Mouse (Mus musculus) ES-Bruce4 (cell line): ENCODE results near the gene Trcg1. TPM values are rescaled to one million over a fixed set of nuclear protein-coding genes. Genes with fewer than 3 reads are reported as not detected.

Source experiments
- H3K27ac ChIP-seq: 2 replicates; pipeline ENCODE4 v1.5.1; 2012; ENCODE audit warnings: low read length, inconsistent platforms; ENCODE audit not compliant: insufficient read depth
- H3K27me3 ChIP-seq: 2 replicates; pipeline ENCODE4 v1.6.1; 2012; ENCODE audit warnings: mild to moderate bottlenecking, low read length, inconsistent platforms; ENCODE audit not compliant: control insufficient read depth, poor library complexity, insufficient read depth, severe bottlenecking
- H3K36me3 ChIP-seq: 2 replicates; pipeline ENCODE4 v1.6.1; 2012; ENCODE audit warnings: inconsistent platforms, mild to moderate bottlenecking, low read length, moderate library complexity; ENCODE audit not compliant: control insufficient read depth, poor library complexity, insufficient read depth, severe bottlenecking
- H3K4me1 ChIP-seq: one replicate; pipeline ENCODE4 v1.8.1; 2011; ENCODE audit warnings: low read length; ENCODE audit not compliant: control insufficient read depth, insufficient read depth
- H3K4me3 ChIP-seq: 2 replicates; pipeline ENCODE4 v1.5.1; 2011; ENCODE audit warnings: low read depth, mild to moderate bottlenecking, low read length
- H3K9ac ChIP-seq: 2 replicates; pipeline ENCODE4 v1.6.1; 2012; ENCODE audit warnings: low read depth, mild to moderate bottlenecking, inconsistent platforms; ENCODE audit not compliant: poor library complexity, severe bottlenecking
- H3K9me3 ChIP-seq: replicated peaks from 2 replicates; pipeline ENCODE4 v1.6.1; 2012; ENCODE audit warnings: mild to moderate bottlenecking, low read length, inconsistent platforms; ENCODE audit not compliant: control insufficient read depth, poor library complexity, insufficient read depth, severe bottlenecking
- CTCF ChIP-seq: IDR thresholded peaks from one replicate; pipeline ENCODE4 v1.8.1; 2011; ENCODE audit warnings: low read depth, low read length
- EP300 ChIP-seq: IDR thresholded peaks from 2 replicates; pipeline ENCODE4 v1.6.1; 2011; ENCODE audit warnings: low read depth, low read length; ENCODE audit not compliant: insufficient read depth
- POLR2A ChIP-seq: IDR thresholded peaks from one replicate; pipeline ENCODE4 v1.8.1; 2011; ENCODE audit warnings: low read length; ENCODE audit not compliant: insufficient read depth
- polyA plus RNA-seq: library from polyadenylated mRNA; stranded (reverse); fragments of >200 nt; gene quantifications from 2 replicates; pipeline ENCODE4 v1.2.4, GENCODE M21; 2011; ENCODE audit warnings: low read depth; ENCODE audit not compliant: missing spikeins, insufficient read depth, insufficient read length

The Trcg1 gene
- polyA plus RNA-seq, 1 experiment: not detected

GRCm38 (mm10) chr9:57268078-57268477, 31.7 kb downstream of the Trcg1 start:
- TF ChIP-seq CTCF (no peak), POLR2A (no peak), EP300 (no peak)
- H3K9me3 ChIP-seq: no peaks in the 10 kb centered on the region
- H3K27ac ChIP-seq: no peak overlapping the region
- no peaks in the 10 kb centered on the region for H3K27me3 ChIP-seq
- peaks cover 12% of the 10 kb centered on the region for H3K4me1 ChIP-seq
- H3K4me3 ChIP-seq: no peak overlapping the region
- no peaks in the 10 kb centered on the region for H3K36me3 ChIP-seq
- H3K9ac ChIP-seq: no peak overlapping the region

- TF ChIP-seq EP300 (no peak), CTCF (no peak), POLR2A (no peak)
- H3K4me3 ChIP-seq: no peak overlapping the region
- H3K27me3 ChIP-seq: no peaks in the 10 kb centered on the region
- no peaks in the 10 kb centered on the region for H3K36me3 ChIP-seq
- no peak overlapping the region for H3K27ac ChIP-seq
- no peak overlapping the region for H3K9ac ChIP-seq
- H3K9me3 ChIP-seq: no peaks in the 10 kb centered on the region
- peaks cover 14% of the 10 kb centered on the region for H3K4me1 ChIP-seq
These were observed 32.2 kb downstream of the Trcg1 start for GRCm38 (mm10) chr9:57268575-57268974.

DNA sequence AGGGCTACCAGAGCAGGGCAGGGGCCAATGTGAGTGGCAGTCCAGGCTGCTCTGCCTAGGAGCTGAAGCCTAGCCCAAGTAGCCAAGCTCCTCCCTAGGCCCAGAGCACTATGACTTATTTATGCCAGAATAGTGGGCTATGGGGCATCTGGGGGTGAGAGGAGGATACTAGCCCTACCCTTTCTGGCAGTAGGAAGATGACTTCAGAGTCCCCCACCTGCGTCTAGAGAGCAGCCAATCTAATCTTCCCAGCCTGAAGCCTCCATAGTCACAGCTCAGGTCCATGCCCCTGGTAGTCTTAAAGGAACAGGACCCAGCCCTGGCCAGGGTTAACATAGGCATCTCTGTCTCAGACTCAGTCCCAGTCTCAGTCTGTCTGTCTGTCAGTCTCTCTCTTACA, 33.0 kb downstream of the Trcg1 start:
- Histone ChIP-seq H3K4me1 (peaks cover 17% of the 10 kb centered on the region), H3K27me3 (no peaks in the 10 kb centered on the region), H3K27ac (no peak overlapping the region)

GRCm38 (mm10) chr9:57270399-57270798, 34.0 kb downstream of the Trcg1 start:
- Histone ChIP-seq H3K4me3 (no peak overlapping the region), H3K4me1 (peaks cover 17% of the 10 kb centered on the region), H3K27ac (no peak overlapping the region), H3K27me3 (no peaks in the 10 kb centered on the region), H3K9me3 (no peaks in the 10 kb centered on the region), H3K36me3 (no peaks in the 10 kb centered on the region), H3K9ac (no peak overlapping the region)
- TF ChIP-seq CTCF (no peak), EP300 (no peak), POLR2A (no peak)

More for the DNA sequence above, 33.0 kb downstream of the Trcg1 start:
- Histone ChIP-seq H3K9ac (no peak overlapping the region), H3K36me3 (no peaks in the 10 kb centered on the region), H3K4me3 (no peak overlapping the region), H3K9me3 (no peaks in the 10 kb centered on the region)
- TF ChIP-seq CTCF (no peak), EP300 (no peak), POLR2A (no peak)

DNA sequence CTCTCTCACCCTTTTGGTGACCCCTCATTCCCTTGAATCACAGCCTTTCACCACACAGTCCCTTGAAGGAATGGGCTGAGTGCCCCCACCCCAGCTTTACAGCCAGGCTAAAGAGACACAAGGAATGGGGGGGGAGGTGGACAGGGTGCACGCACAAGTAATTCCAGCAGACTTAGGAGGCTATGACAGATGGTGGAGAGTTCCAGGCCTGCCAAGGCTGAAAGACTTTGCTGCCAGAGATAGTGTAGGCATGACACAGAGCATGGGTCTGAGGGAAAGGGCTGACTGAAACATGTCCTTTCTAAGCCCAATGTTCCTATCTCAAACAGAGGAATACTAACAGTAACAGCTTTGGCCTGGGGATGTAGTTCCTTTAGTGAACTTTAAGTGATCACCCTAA, 34.7 kb downstream of the Trcg1 start:
- H3K4me1 ChIP-seq: peaks cover 17% of the 10 kb centered on the region
- H3K9ac ChIP-seq: no peak overlapping the region
- no peaks in the 10 kb centered on the region for H3K36me3 ChIP-seq

DNA sequence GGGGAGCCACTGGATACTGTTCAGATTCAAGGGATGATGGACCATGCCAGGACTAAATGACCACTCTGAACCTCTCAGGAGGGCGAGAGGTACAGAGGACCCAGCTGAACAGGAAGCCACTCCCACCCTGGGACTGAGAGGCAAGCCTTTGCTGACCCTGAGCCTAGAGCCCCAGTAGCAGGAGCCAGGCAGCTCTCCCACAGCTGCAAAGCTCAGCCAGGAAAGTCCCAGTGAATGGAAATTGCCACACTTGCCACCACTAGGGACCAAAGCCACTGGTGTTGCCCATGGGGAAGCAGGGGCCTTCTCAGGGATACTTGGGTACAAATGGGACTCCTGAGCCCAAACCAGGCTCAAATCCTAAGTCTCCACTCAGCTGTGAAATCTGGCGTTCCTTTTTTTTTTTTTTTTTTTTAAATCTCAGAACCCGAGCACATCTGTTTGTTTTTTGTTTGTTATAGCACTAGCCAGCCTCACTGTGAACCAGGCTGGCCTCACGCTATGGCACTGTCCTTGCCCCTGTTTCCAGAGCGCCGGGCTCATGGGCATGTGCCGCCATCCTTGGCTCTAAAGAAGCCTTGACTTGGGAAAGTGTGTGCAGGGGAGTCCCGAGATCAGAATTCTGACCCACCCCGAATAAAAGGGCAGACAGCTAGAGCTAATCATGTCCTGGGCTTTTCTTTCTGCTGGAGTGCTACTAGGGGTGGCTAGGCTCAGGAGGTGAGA, 35.6 kb downstream of the Trcg1 start:
- TF ChIP-seq POLR2A: no peak
- no peak for TF ChIP-seq CTCF
- TF ChIP-seq EP300: no peak
- Histone ChIP-seq H3K27me3 (no peaks in the 10 kb centered on the region), H3K9ac (no peak overlapping the region), H3K4me3 (no peak overlapping the region), H3K4me1 (peaks cover 17% of the 10 kb centered on the region), H3K27ac (no peak overlapping the region), H3K36me3 (no peaks in the 10 kb centered on the region), H3K9me3 (no peaks in the 10 kb centered on the region)

More for the DNA sequence above, 34.7 kb downstream of the Trcg1 start:
- Histone ChIP-seq H3K27me3 (no peaks in the 10 kb centered on the region), H3K4me3 (no peak overlapping the region), H3K9me3 (no peaks in the 10 kb centered on the region), H3K27ac (no peak overlapping the region)
- TF ChIP-seq CTCF: no peak
- no peak for TF ChIP-seq EP300
- no peak for TF ChIP-seq POLR2A
